Mouse (Mus musculus): ENCODE measurements around the gene Hao2.
A peak's percentile ranks its signal among the peaks of the same experiment; 100 is the strongest.

Gene Hao2

DNA sequence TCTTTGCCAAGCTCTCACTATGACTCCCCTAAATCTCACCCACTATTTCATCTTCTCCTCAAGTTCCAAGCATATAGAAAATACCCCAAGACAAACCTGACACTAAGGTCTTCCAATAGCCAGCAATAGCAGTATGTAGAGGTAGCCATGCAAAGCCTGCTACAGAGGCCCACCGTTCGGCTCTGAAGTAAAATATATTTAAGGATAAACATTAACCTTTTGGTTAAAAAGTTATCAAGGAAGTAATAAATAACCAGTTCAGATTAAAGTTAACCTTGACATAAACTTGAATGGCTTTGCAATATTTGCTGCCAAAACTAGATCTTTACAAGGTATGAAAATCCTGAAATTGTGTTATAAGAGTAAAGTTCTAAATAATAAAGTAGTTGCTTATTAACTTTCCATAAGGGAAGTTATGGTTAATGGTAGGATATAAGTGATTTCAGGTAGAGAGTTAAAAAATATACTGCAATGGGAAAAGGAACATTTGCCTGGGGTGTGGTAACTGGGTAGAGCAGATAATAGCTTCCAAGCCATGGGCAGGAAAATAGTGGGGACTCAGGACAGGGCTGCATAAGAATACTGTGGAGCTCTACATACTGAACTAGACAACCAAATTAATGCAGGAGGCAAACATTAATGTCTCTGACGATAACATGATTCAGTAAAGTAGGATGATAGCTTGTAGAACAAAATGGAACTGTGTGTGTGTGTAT is at the start of gene Hao2:
Gene Hao2, minus strand, starts transcription at position 183 of the 716 bp plus-strand sequence.
- DNase-seq (ENCODE audit: low spot score in 2 of 2) = no peak

- no peak for DNase-seq (ENCODE audit: low spot score in 2 of 2)
Observed at GRCm38 (mm10) chr3:98941601-98942000, 48.6 kb upstream of the Hao2 start.

DNA sequence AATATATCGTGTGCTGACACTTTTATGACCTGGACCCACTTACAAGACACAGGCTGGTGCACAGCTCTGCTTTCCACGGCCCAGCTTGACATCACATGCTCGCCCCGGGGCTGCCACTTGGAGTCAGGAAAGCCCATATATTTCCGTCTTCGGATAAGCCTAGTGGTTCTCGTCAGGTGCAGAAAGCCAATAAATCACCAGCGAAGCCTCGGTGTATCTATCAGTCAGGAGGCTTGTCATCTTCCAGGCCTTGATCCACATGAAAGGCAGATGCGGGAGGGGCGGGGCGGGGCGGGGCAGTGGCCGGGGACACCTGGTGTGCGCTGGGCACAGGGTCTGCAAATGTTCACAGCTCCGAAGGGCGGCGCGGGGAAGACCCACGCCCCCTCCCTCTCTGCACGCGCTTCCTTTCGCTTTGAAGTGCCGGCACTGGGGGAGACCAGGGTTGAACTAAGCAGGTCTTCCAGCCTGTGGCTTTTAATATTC is 48.1 kb upstream of the Hao2 start:
- DNase-seq (ENCODE audit: low spot score in 2 of 2) = no peak

- DNase-seq (ENCODE audit: low spot score in 2 of 2) = no peak
Observed at GRCm38 (mm10) chr3:98940225-98940624, 47.2 kb upstream of the Hao2 start.

DNA sequence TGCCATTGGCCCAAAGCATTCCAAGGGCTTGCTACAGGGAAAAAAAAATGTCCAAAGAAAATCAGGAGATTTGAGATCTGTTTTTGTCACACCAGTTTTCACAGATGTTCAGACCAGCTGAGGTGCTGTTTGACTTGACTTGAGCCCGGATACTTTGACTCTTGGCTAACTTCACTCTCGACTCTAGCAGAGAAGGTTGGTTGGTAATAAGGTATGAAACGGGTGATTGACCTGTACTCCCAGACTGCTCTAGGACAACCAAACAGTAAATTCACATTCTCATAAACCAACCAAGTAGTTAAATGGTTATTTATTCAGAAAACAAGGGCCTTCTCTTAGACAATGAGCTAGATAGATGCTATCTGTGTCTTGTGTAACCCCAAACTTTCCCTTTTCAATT is 43.4 kb upstream of the Hao2 start:
- DNase-seq (ENCODE audit: low spot score in 2 of 2) = no peak

- DNase-seq (ENCODE audit: low spot score in 2 of 2) = no peak
Observed at GRCm38 (mm10) chr3:98934601-98935000, 41.6 kb upstream of the Hao2 start.

DNA sequence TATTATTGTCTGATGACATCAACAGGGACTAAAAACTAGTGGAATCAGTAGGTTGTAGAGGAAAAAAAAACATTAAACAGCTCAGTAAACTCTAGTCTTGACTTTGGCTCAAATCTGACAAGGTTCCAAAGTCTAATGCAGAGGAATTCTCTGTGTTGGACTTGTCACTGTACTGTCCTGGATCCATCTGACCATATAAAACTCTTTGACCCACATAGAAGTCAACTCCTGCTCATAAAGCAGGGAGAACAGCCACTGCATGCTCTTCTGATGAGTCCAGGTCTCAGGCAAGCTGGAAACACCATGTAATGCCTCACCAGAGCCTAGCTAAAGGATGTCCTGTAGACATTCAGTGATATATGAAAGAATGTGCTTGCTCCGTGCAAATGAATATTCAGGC is 41.0 kb upstream of the Hao2 start:
- no peak for DNase-seq (ENCODE audit: low spot score in 2 of 2)

GRCm38 (mm10) chr3:98932421-98932820 is 39.4 kb upstream of the Hao2 start:
- DNase-seq (ENCODE audit: low spot score in 2 of 2) = no peak

GRCm38 (mm10) chr3:98931836-98932235 is 38.8 kb upstream of the Hao2 start:
- DNase-seq (ENCODE audit: low spot score in 2 of 2) = no peak

DNA sequence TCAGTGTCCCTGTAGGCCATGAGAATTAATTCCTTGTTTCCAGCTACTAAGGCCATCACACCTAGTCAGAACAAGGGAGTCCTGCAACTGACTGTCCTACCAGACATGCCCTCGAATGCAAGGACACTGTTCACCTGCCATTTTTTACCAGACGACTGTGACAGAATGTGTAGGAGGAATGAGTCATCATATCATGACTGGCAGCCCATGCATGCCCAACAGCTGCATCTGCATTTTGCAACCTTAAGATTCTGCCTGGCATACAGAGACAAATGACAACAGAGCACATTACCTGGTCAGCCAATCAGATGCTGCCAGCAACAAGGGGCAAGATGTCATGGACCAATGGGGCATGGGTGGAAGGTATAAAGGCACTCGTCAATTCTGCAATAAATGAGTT is 27.4 kb upstream of the Hao2 start:
- no peak for DNase-seq (ENCODE audit: low spot score in 2 of 2)

DNA sequence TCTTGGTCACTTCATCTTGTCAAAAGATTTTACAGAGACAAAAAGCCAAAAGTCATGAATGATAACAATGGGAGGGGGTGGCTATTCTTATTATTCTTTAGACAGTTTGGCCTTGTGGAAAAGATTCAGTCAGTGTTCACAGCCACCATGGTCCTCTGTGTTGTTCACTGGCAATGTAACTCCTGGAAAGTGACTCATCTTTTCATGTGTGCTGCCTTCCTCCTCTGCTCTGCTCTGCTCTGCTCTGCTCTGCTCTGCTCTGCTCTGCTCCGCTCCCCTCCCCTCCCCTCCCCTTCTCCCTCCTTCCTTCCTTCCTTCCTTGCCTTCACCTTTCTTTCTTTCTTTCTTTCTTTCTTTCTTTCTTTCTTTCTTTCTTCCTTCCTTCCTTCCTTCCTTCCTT is 24.2 kb upstream of the Hao2 start:
- no peak for DNase-seq (ENCODE audit: low spot score in 2 of 2)

GRCm38 (mm10) chr3:98916856-98917255 is 23.8 kb upstream of the Hao2 start:
- DNase-seq (ENCODE audit: low spot score in 2 of 2) = no peak

DNA sequence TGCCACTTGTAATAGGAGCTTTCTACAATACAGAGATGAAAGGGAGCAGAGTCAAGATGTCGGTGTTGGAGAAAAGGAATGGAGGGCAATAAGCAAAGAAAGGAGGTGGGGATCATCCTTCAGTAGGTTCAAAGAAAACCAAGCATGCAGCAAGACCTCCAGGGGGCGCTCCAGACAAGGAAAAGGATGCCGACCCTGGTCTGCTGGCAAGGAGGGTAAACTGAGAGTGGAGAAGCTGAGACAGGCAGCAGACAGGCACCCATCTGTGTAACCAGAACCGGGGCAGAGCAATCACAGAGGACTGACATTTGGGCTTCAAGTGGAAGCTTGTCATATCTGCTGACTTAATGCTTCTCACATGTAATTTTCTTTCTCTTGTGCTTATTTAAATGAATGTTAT is 22.6 kb upstream of the Hao2 start:
- DNase-seq (ENCODE audit: low spot score in 2 of 2) = peak; percentile 42 to 48

GRCm38 (mm10) chr3:98913591-98913990 is 20.6 kb upstream of the Hao2 start:
- no peak for DNase-seq (ENCODE audit: low spot score in 2 of 2)

DNA sequence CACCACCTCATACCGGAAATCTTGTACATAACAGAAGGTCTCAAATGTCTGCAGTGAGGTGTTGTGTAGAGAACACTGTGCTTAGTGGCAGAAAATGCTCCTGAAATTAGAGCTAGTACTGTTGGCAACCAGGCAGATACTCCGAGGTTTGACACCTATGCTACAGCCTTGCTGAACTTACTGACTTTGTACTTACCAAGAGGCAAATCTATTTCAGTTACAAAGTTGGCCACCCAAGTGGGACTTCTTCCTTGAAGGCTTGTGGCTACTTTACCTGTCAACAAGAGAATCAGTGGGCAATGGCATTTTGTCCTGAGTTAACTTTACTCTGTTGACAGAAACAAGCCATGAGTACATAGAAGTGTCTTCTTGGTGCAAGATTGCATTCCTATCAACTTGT is 4.6 kb upstream of the Hao2 start:
- DNase-seq (ENCODE audit: low spot score in 2 of 2) = no peak

GRCm38 (mm10) chr3:98895071-98895601 is 2.1 kb upstream of the Hao2 start:
- DNase-seq (ENCODE audit: low spot score in 2 of 2) = no peak

- DNase-seq (ENCODE audit: low spot score in 2 of 2) = no peak
Observed at GRCm38 (mm10) chr3:98890430-98890829, 2.6 kb downstream of the Hao2 start.

GRCm38 (mm10) chr3:98888206-98888605 is 4.8 kb downstream of the Hao2 start:
- DNase-seq (ENCODE audit: low spot score in 2 of 2) = no peak

GRCm38 (mm10) chr3:98880831-98881230 is 12.2 kb downstream of the Hao2 start:
- DNase-seq (ENCODE audit: low spot score in 2 of 2) = no peak

DNA sequence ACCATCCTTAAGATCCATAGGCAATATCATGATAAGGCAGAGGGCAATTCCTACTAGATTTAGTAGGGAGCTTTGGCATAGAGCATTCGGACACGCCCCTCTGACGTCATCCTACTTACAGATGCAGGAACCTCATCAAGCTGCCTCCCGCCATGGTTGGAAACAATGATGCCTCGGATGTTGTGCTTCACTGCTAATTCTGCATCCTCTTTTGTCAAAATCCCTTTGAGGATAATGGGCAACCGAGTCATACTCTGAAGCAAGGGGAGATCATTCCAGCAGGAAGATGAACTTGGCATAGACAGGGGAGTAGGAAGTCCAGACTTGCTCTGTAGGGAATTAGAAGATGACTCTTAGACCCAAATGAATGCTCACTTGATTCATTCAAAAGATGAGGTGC is 12.8 kb downstream of the Hao2 start:
- no peak for DNase-seq (ENCODE audit: low spot score in 2 of 2)

DNA sequence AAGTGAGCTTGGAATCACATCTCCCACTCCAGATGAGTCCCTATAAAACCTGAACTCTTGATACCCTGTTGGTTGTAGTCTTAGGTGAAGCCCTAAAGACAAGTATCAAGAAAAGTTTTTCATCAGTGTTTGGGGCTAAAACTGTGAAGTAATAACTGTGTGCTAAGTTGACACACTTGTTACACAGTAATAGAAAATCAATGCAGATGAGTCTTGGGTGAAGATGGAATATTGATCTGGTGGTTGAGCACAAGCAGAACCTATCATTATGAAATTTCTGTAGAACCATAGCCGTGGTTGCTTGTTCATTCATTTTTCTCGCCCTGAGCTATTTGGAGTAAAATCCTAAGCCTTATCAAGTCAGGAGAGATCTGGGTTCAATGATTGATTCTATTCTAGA is 24.8 kb downstream of the Hao2 start:
- DNase-seq (ENCODE audit: low spot score in 2 of 2) = no peak

GRCm38 (mm10) chr3:98862800-98863199 is 30.2 kb downstream of the Hao2 start:
- no peak for DNase-seq (ENCODE audit: low spot score in 2 of 2)

DNA sequence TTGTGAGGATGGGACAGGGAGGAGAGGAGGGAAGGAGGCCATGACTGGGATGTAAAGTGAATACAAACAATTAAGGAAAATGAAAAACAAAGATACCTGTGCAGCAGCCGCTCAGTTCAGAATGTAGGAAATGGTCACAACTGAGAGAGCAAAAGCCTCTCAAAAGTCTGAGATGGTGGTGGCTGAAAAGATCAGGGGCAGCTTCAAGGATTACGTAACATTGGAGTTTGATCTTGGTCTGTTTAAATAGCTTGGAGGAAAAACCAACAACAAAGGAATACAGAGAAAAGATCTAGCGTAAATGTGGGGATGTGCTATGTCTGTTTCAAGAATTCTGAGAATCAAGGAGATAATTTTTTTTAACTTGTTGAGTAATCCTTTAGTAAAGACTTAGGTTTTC is 33.5 kb downstream of the Hao2 start, which contains the start of gene Hsd3b1:
Gene Hsd3b1, minus strand, starts transcription at position 219 of the 400 bp plus-strand sequence.
- DNase-seq (ENCODE audit: low spot score in 2 of 2) = no peak

DNA sequence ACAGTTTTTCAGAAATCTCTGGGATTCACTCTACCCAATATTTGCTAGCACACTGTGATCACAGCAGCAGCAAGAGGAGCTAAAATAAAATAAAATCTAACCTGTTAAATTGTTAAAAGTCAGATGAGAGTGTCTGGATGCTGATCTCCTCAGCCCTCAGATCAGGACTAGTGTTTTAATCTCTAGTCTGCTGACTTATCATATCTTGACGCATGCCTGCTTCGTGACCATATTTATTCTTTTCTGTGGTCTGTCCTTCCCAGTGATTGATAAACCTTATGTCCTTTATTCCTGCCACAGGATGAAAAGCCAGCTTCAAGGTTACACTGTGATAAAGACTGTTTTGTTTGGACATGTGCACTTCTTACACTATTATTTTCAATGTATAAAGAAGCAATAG is 35.0 kb downstream of the Hao2 start:
- no peak for DNase-seq (ENCODE audit: low spot score in 2 of 2)

Measured in frontal cortex, postnatal 25 days (tissue).